Mouse (Mus musculus): Measurements from ENCODE around the gene Tomm40l. TPM values are rescaled to one million over a fixed set of nuclear protein-coding genes. Genes with fewer than 3 reads are reported as not detected.
A peak's percentile ranks its signal among the peaks of the same experiment; 100 is the strongest.

Gene Tomm40l
- polyA plus RNA-seq (2015; fragmentation: Nextera tagmentation; extraction: Ambion mirVana), result 14.7 and 16.5 TPM in 2 replicates

GRCm38 (mm10) chr1:171222238-171223155, at the start of gene Tomm40l:
Gene Tomm40l (minus strand): TSS chr1:171222514.
- H3K4me2 ChIP-seq (replicated peaks; ENCODE audit: low read depth), result peak within 1 kb of the TSS; percentile 85
- no peaks in the 10 kb centered on the region for H3K27me3 ChIP-seq (replicated peaks; ENCODE audit: control insufficient read depth, insufficient read depth, low read length)
- peak within 1 kb of the TSS; percentile 78 for H3K27ac ChIP-seq (ENCODE audit: low read depth, low read length)
- H3K9ac ChIP-seq (ENCODE audit: low read depth, low read length), result peak within 1 kb of the TSS; percentile 32; the same call in 1 of the 2 replicates
- 1% methylated on average over 28 of the region's 28 CpGs for WGBS
- TF ChIP-seq CTCF (IDR thresholded peaks at IDR 0.05; ENCODE audit: low read depth), result peak; percentile 84
- no peaks in the 10 kb centered on the region for H3K9me3 ChIP-seq (ENCODE audit: control insufficient read depth)
- H3K36me3 ChIP-seq (ENCODE audit: control insufficient read depth, insufficient read depth), result peaks cover 27% of the 10 kb centered on the region
- peak within 1 kb of the TSS; percentile 58 for H3K4me3 ChIP-seq (ENCODE audit: low read depth, low read length)
- peaks cover 10% of the 10 kb centered on the region for H3K4me1 ChIP-seq (replicated peaks; ENCODE audit: control insufficient read depth, insufficient read depth, low read length)
- peak; percentile 98 for ATAC-seq

GRCm38 (mm10) chr1:171272086-171272485, 49.8 kb upstream of the Tomm40l start:
- no peak overlapping the region for H3K4me2 ChIP-seq (replicated peaks; ENCODE audit: low read depth)

GRCm38 (mm10) chr1:171271622-171272021, 49.3 kb upstream of the Tomm40l start:
- H3K36me3 ChIP-seq (ENCODE audit: control insufficient read depth, insufficient read depth), result peaks cover 42% of the 10 kb centered on the region
- no peak overlapping the region for H3K4me3 ChIP-seq (ENCODE audit: low read depth, low read length)
- no peak for ATAC-seq
- no peaks in the 10 kb centered on the region for H3K27me3 ChIP-seq (replicated peaks; ENCODE audit: control insufficient read depth, insufficient read depth, low read length)
- H3K4me1 ChIP-seq (replicated peaks; ENCODE audit: control insufficient read depth, insufficient read depth, low read length), result 0 out of 2 replicates have a peak, but pooled peaks cover 4% of the 10 kb centered on the region
- no peaks in the 10 kb centered on the region for H3K9me3 ChIP-seq (ENCODE audit: control insufficient read depth)
- H3K27ac ChIP-seq (ENCODE audit: low read depth, low read length), result no peak overlapping the region
- WGBS, result 72% methylated on average over 10 of the region's 10 CpGs
- no peak for TF ChIP-seq CTCF (IDR thresholded peaks at IDR 0.05; ENCODE audit: low read depth)
- peak overlapping the region; percentile 97; the same call in 1 of the 2 replicates for H3K4me2 ChIP-seq (replicated peaks; ENCODE audit: low read depth)
- no peak overlapping the region for H3K9ac ChIP-seq (ENCODE audit: low read depth, low read length)

More at GRCm38 (mm10) chr1:171272086-171272485, 49.8 kb upstream of the Tomm40l start:
- Histone ChIP-seq H3K27me3 (replicated peaks; ENCODE audit: control insufficient read depth, insufficient read depth, low read length) (no peaks in the 10 kb centered on the region), H3K27ac (ENCODE audit: low read depth, low read length) (no peak overlapping the region), H3K4me3 (ENCODE audit: low read depth, low read length) (no peak overlapping the region), H3K9ac (ENCODE audit: low read depth, low read length) (no peak overlapping the region), H3K36me3 (ENCODE audit: control insufficient read depth, insufficient read depth) (peaks cover 47% of the 10 kb centered on the region), H3K9me3 (ENCODE audit: control insufficient read depth) (no peaks in the 10 kb centered on the region), H3K4me1 (replicated peaks; ENCODE audit: control insufficient read depth, insufficient read depth, low read length) (0 out of 2 replicates have a peak, but pooled peaks cover 4% of the 10 kb centered on the region)
- WGBS, result 91% methylated on average over 3 of the region's 3 CpGs
- no peak for ATAC-seq
- no peak for TF ChIP-seq CTCF (IDR thresholded peaks at IDR 0.05; ENCODE audit: low read depth)

- peaks cover 38% of the 10 kb centered on the region for H3K36me3 ChIP-seq (ENCODE audit: control insufficient read depth, insufficient read depth)
- no peaks in the 10 kb centered on the region for H3K9me3 ChIP-seq (ENCODE audit: control insufficient read depth)
- TF ChIP-seq CTCF (IDR thresholded peaks at IDR 0.05; ENCODE audit: low read depth), result no peak
- H3K4me2 ChIP-seq (replicated peaks; ENCODE audit: low read depth), result peak overlapping the region; percentile 97
- peak overlapping the region; percentile 93 for H3K4me3 ChIP-seq (ENCODE audit: low read depth, low read length)
- 35% methylated on average over 9 of the region's 9 CpGs for WGBS
- H3K9ac ChIP-seq (ENCODE audit: low read depth, low read length), result no peak overlapping the region
- H3K27me3 ChIP-seq (replicated peaks; ENCODE audit: control insufficient read depth, insufficient read depth, low read length), result no peaks in the 10 kb centered on the region
- ATAC-seq, result no peak
- no peak overlapping the region for H3K27ac ChIP-seq (ENCODE audit: low read depth, low read length)
- 0 out of 2 replicates have a peak, but pooled peaks cover 4% of the 10 kb centered on the region for H3K4me1 ChIP-seq (replicated peaks; ENCODE audit: control insufficient read depth, insufficient read depth, low read length)
These were observed 48.9 kb upstream of the Tomm40l start for GRCm38 (mm10) chr1:171271196-171271595.

- Histone ChIP-seq H3K4me1 (replicated peaks; ENCODE audit: control insufficient read depth, insufficient read depth, low read length) (0 out of 2 replicates have a peak, but pooled peaks cover 4% of the 10 kb centered on the region), H3K27me3 (replicated peaks; ENCODE audit: control insufficient read depth, insufficient read depth, low read length) (no peaks in the 10 kb centered on the region), H3K27ac (ENCODE audit: low read depth, low read length) (peak overlapping the region; percentile 74), H3K9ac (ENCODE audit: low read depth, low read length) (peak overlapping the region; percentile 70), H3K9me3 (ENCODE audit: control insufficient read depth) (no peaks in the 10 kb centered on the region), H3K4me2 (replicated peaks; ENCODE audit: low read depth) (peak overlapping the region; percentile 97), H3K36me3 (ENCODE audit: control insufficient read depth, insufficient read depth) (peaks cover 32% of the 10 kb centered on the region), H3K4me3 (ENCODE audit: low read depth, low read length) (peak overlapping the region; percentile 93)
- TF ChIP-seq CTCF (IDR thresholded peaks at IDR 0.05; ENCODE audit: low read depth), result no peak
- ATAC-seq, result peak; percentile 70
- under 1% methylated on average over 19 of the region's 19 CpGs for WGBS
These were observed 48.2 kb upstream of the Tomm40l start for GRCm38 (mm10) chr1:171270573-171270900.

GRCm38 (mm10) chr1:171269848-171270572, 47.7 kb upstream of the Tomm40l start, which contains the start of gene B4galt3:
Gene B4galt3 (plus strand): TSS chr1:171270328.
- Histone ChIP-seq H3K4me3 (ENCODE audit: low read depth, low read length) (peak within 1 kb of the TSS; percentile 93), H3K27me3 (replicated peaks; ENCODE audit: control insufficient read depth, insufficient read depth, low read length) (no peaks in the 10 kb centered on the region), H3K4me1 (replicated peaks; ENCODE audit: control insufficient read depth, insufficient read depth, low read length) (0 out of 2 replicates have a peak, but pooled peaks cover 4% of the 10 kb centered on the region), H3K4me2 (replicated peaks; ENCODE audit: low read depth) (peak within 1 kb of the TSS; percentile 97), H3K36me3 (ENCODE audit: control insufficient read depth, insufficient read depth) (peaks cover 26% of the 10 kb centered on the region), H3K9me3 (ENCODE audit: control insufficient read depth) (no peaks in the 10 kb centered on the region), H3K9ac (ENCODE audit: low read depth, low read length) (peak within 1 kb of the TSS; percentile 70), H3K27ac (ENCODE audit: low read depth, low read length) (peak within 1 kb of the TSS; percentile 74)
- no peak for TF ChIP-seq CTCF (IDR thresholded peaks at IDR 0.05; ENCODE audit: low read depth)
- WGBS, result 3% methylated on average over 36 of the region's 36 CpGs
- peak; percentile 92 for ATAC-seq
